Mouse (Mus musculus) ES-E14 (cell line): ENCODE results near the gene Itga9.

Experiments used
- CHD2 ChIP-seq: IDR thresholded peaks from 2 replicates; pipeline ENCODE4 v1.6.1; 2014; ENCODE audit warnings: mild to moderate bottlenecking, low read depth, low read length, inconsistent platforms
- MAFK ChIP-seq: IDR thresholded peaks from 2 replicates; pipeline ENCODE4 v1.6.1; 2014; ENCODE audit warnings: mild to moderate bottlenecking, low read depth, low read length, inconsistent platforms; ENCODE audit not compliant: insufficient read depth
- ZC3H11A ChIP-seq: IDR thresholded peaks from 2 replicates; pipeline ENCODE4 v1.6.1; 2012; ENCODE audit warnings: low read depth, mild to moderate bottlenecking, inconsistent platforms, low read length, borderline replicate concordance

GRCm38 (mm10) chr9:118801176-118801909, 194.9 kb downstream of the Itga9 start:
- TF ChIP-seq ZC3H11A = no peak
- no peak for TF ChIP-seq MAFK
- TF ChIP-seq CHD2 = no peak
